Mouse (Mus musculus) hindbrain, embryonic 11.5 days (tissue): ENCODE measurements at regions not wholly inside any gene's neighbourhood (a gene's known extent, or its start where the extent isn't known, plus 50 kb on each side); places are given as distances from the start of the nearest gene placed in this dataset.

Experiments
- ATAC-seq: fragments of 200-750 bp; cut with Nextera tagmentation; 2 replicates; pipeline ENCODE4 v1.8.0; 2017; ENCODE audit warnings: mild to moderate bottlenecking, moderate TSS enrichment, moderate library complexity; ENCODE audit not compliant: low FRiP score
- DNase-seq: peaks from one replicate; pipeline ENCODE4 v3.0.0-alpha.2; 2015; ENCODE audit warnings: low spot score
- H3K27ac ChIP-seq: fragments of 300-500 bp; sonication (generic); 2 replicates; pipeline ENCODE4 v1.5.1; 2014; ENCODE audit warnings: mild to moderate bottlenecking, low read depth, low read length
- H3K27me3 ChIP-seq: fragments of 300-500 bp; sonication (generic); 2 replicates; pipeline ENCODE4 v1.6.1; 2014; ENCODE audit warnings: mild to moderate bottlenecking, low read length, moderate library complexity, mixed read lengths; ENCODE audit not compliant: control insufficient read depth, insufficient read depth
- H3K36me3 ChIP-seq: fragments of 300-500 bp; sonication (generic); 2 replicates; pipeline ENCODE4 v1.6.1; 2014; ENCODE audit warnings: mild to moderate bottlenecking, low read length, moderate library complexity, mixed read lengths; ENCODE audit not compliant: control insufficient read depth, insufficient read depth
- H3K4me1 ChIP-seq: fragments of 300-500 bp; sonication (generic); replicated peaks from 2 replicates; pipeline ENCODE4 v1.6.1; 2014; ENCODE audit warnings: low read length, mixed read lengths; ENCODE audit not compliant: control insufficient read depth, insufficient read depth
- H3K4me2 ChIP-seq: fragments of 300-500 bp; sonication (generic); replicated peaks from 2 replicates; pipeline ENCODE4 v1.6.1; 2014; ENCODE audit warnings: mild to moderate bottlenecking, low read depth, low read length
- H3K4me3 ChIP-seq: fragments of 300-500 bp; sonication (generic); 2 replicates; pipeline ENCODE4 v1.5.1; 2014; ENCODE audit warnings: low read depth, low read length
- H3K9ac ChIP-seq: fragments of 300-500 bp; sonication (generic); 2 replicates; pipeline ENCODE4 v1.6.1; 2014; ENCODE audit warnings: low read depth, low read length
- H3K9me3 ChIP-seq: fragments of 300-500 bp; sonication (generic); 2 replicates; pipeline ENCODE4 v1.6.1; 2016; ENCODE audit warnings: low read length; ENCODE audit not compliant: control insufficient read depth
- WGBS: fragments of 180-500 bp; shearing (Covaris S2); extraction: QIAGEN DNeasy Blood & Tissue Kit; methylation state at CpG from one replicate; pipeline ENCODE4 v1.1.7; 2014; 5-methylcytosine and 5-hydroxymethylcytosine counted together

DNA sequence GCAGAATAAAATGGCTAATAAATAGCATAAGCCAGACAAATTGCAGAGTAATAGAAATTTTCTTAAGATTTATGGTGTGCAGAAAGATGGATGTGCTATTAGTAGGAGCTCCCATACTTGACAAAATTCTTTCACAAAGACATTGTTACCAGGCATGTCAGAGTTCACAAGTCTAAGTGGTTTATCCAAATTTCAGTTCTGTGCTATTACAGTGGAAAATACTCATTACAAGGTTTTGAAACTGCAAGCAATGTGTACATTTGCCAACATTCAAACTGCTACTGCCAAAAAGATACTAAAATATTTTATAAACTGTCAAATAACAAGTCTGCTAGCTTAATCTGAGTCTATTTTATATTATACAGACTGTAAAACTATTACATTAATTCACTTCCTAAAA, 1550.2 kb upstream of the Acvr2a start:
- no peaks in the 10 kb centered on the region for H3K36me3 ChIP-seq
- ATAC-seq (no peak), DNase-seq (no peak)
- no peak overlapping the region for H3K9ac ChIP-seq
- H3K4me2 ChIP-seq = no peak overlapping the region
- H3K27me3 ChIP-seq = no peaks in the 10 kb centered on the region
- H3K9me3 ChIP-seq = no peaks in the 10 kb centered on the region
- H3K4me1 ChIP-seq = no peaks in the 10 kb centered on the region
- H3K27ac ChIP-seq = no peak overlapping the region
- H3K4me3 ChIP-seq = no peak overlapping the region

GRCm38 (mm10) chr2:47265901-47266300, 1548.0 kb upstream of the Acvr2a start:
- no peaks in the 10 kb centered on the region for H3K4me1 ChIP-seq

GRCm38 (mm10) chr2:47295546-47295945, 1518.4 kb upstream of the Acvr2a start:
- Histone ChIP-seq H3K4me3 (no peak overlapping the region), H3K4me2 (no peak overlapping the region), H3K9me3 (no peaks in the 10 kb centered on the region), H3K4me1 (no peaks in the 10 kb centered on the region), H3K9ac (no peak overlapping the region), H3K36me3 (no peaks in the 10 kb centered on the region), H3K27me3 (no peaks in the 10 kb centered on the region), H3K27ac (no peak overlapping the region)
- 49% methylated on average over 3 of the region's 3 CpGs for WGBS
- ATAC-seq (no peak), DNase-seq (peak; percentile 28)

More at GRCm38 (mm10) chr2:47265901-47266300, 1548.0 kb upstream of the Acvr2a start:
- no peak for ATAC-seq
- Histone ChIP-seq H3K27ac (no peak overlapping the region), H3K4me3 (no peak overlapping the region), H3K36me3 (no peaks in the 10 kb centered on the region), H3K9ac (no peak overlapping the region), H3K9me3 (no peaks in the 10 kb centered on the region), H3K4me2 (no peak overlapping the region), H3K27me3 (no peaks in the 10 kb centered on the region)
- no peak for DNase-seq
- 86% methylated on average over 2 of the region's 2 CpGs for WGBS

DNA sequence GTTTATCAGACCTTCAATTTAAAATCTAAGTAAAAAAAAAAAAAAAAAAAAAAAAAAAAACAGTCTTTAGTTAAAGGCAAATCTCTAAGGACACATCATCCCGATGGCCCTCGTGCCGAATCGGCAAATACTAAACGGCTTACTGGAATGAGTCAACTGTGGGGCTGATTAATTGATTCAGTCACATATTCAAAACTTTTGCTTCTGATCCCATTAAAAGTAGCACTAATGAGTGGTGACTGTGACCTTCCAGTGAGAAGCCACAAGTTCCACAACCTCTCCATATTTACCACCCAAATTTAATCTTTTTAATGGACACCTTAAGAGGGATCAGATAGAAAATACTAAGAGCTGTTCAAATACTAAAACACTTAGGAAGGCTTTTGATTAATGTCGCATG, 1511.9 kb upstream of the Acvr2a start:
- DNase-seq (no peak), ATAC-seq (no peak)
- no peak overlapping the region for H3K4me2 ChIP-seq
- WGBS = 84% methylated on average over 6 of the region's 6 CpGs
- H3K27me3 ChIP-seq = no peaks in the 10 kb centered on the region
- H3K4me1 ChIP-seq = no peaks in the 10 kb centered on the region
- no peak overlapping the region for H3K4me3 ChIP-seq
- no peak overlapping the region for H3K9ac ChIP-seq
- H3K36me3 ChIP-seq = no peaks in the 10 kb centered on the region
- H3K9me3 ChIP-seq = no peaks in the 10 kb centered on the region
- no peak overlapping the region for H3K27ac ChIP-seq

DNA sequence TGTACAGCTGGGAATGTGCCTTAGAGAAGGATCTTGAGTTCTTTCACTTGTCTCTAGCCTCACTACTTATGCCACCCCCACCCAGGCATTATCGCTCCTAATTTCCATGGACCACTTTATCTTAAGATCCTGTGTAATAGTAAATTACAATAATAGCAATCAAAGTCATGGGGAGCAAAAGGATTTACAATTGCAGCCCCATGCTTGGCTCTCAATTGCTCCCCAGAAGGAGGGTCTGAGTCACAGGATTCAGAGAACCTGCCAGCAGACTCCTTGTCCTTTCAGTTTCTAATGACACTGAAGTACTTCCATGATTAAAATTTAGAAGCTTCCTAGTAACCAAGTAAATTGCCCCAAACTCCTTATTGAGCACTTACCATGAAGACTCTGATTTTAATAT, 1483.3 kb upstream of the Acvr2a start:
- H3K4me1 ChIP-seq = no peaks in the 10 kb centered on the region
- DNase-seq = no peak
- no peak overlapping the region for H3K9ac ChIP-seq
- H3K27me3 ChIP-seq = no peaks in the 10 kb centered on the region
- H3K27ac ChIP-seq = no peak overlapping the region
- no peaks in the 10 kb centered on the region for H3K36me3 ChIP-seq
- no peak overlapping the region for H3K4me3 ChIP-seq
- 66% methylated on average over 1 of the region's 1 CpGs for WGBS
- no peak overlapping the region for H3K4me2 ChIP-seq
- no peaks in the 10 kb centered on the region for H3K9me3 ChIP-seq
- no peak for ATAC-seq

DNA sequence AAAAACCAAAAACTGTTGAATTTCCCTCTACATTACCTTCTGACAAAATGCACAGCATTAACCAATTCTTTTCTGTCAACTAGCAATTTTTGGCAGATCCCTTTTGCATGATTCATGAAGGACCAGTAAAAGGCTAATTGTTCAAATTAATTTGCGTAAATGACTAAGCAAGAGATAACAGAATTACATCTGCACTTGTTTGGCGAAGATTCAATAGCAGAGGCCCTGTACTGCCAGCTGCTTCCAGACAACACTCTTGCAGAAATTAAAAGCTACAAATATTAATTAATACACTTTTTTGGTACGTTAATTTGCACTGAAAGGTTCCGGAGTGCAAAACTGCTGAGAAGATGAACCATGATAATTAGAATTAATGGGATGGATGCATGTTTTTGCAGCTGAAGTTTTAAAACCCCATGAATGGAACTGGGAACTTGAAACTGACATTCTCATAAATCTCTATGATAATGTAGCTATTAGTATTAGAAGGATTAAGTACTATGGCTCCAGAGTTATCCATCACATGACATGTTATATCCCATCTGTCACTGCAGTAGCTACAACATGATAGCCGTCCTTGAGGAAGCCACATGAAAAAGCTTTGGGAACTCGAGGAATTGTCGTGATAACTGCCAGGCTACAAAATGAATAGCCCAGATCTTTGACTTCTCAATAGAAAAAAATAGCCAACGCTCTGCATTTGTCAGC, 1479.3 kb upstream of the Acvr2a start:
- 63% methylated on average over 8 of the region's 8 CpGs for WGBS
- no peak for DNase-seq
- Histone ChIP-seq H3K4me2 (no peak overlapping the region), H3K9ac (no peak overlapping the region), H3K27ac (no peak overlapping the region), H3K4me1 (no peaks in the 10 kb centered on the region), H3K36me3 (no peaks in the 10 kb centered on the region), H3K27me3 (no peaks in the 10 kb centered on the region), H3K4me3 (no peak overlapping the region), H3K9me3 (no peaks in the 10 kb centered on the region)
- peak; percentile 83 for ATAC-seq

- 89% methylated on average over 1 of the region's 1 CpGs for WGBS
- H3K4me3 ChIP-seq = no peak overlapping the region
- H3K27ac ChIP-seq = no peak overlapping the region
- H3K4me2 ChIP-seq = no peak overlapping the region
- no peaks in the 10 kb centered on the region for H3K36me3 ChIP-seq
- DNase-seq (no peak), ATAC-seq (no peak)
- H3K9ac ChIP-seq = no peak overlapping the region
- no peaks in the 10 kb centered on the region for H3K27me3 ChIP-seq
- H3K9me3 ChIP-seq = no peaks in the 10 kb centered on the region
- no peaks in the 10 kb centered on the region for H3K4me1 ChIP-seq
Measured at GRCm38 (mm10) chr2:47363476-47363875, 1450.4 kb upstream of the Acvr2a start.

DNA sequence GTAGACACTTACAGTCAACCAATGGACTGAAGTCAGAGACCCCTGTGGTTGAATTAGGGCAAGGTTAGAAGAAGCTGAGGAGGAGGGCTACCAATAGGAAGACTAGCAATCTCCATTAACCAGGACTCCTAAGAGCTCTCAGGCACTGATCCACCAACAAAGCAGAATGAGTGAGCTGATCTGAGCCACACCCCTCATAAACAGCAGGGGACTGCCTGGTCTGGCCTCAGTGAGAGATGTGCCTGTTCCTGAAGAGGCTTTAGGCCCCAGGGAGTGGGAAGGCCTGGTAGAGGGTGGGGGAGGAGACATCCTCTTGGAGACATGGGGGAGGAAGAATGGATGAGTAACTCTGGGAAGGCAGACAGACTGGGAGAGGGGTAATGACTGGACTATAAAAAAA, 1445.6 kb upstream of the Acvr2a start:
- Histone ChIP-seq H3K9ac (no peak overlapping the region), H3K4me1 (no peaks in the 10 kb centered on the region), H3K4me3 (no peak overlapping the region), H3K27ac (no peak overlapping the region), H3K9me3 (no peaks in the 10 kb centered on the region), H3K4me2 (no peak overlapping the region), H3K36me3 (no peaks in the 10 kb centered on the region), H3K27me3 (no peaks in the 10 kb centered on the region)
- ATAC-seq (no peak), DNase-seq (no peak)
